In the genomic region with DNA sequence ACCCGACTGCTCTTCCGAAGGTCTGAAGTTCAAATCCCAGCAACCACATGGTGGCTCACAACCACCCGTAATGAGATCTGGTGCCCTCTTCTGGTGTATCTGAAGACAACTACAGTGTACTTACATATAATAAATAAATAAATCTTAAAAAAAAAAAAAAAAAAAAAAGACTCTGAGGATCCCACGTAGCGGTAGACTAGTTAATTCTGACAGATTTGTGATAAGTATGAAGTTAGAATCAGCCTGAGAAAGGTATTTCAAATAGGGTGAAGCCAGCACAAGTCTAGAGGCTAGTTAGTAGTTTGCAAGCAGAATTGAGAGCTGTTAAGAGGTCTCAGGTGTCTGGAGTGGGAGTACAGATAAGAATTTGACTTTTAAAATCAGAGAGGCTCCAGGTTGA, we compare ENCODE assay signal across 2 mouse cellular contexts.
A peak's percentile ranks its signal among the peaks of the same experiment; 100 is the strongest.
TF ChIP-seq lines count a peak whose summit lies in the region.

No protein-coding gene starts in this region.

TF ChIP-seq in ES-E14, 5 proteins besides CTCF, POLR2A, EP300 and RAD21:
- TF ChIP-seq ZNF384 (IDR thresholded peaks at IDR 0.05; ENCODE audit: low read depth, low read length) = peak; percentile 64

TF ChIP-seq in MEL, 35 proteins besides CTCF, POLR2A, EP300 and RAD21:
- peak; percentile 62 for TF ChIP-seq ZNF384 (IDR thresholded peaks at IDR 0.05; ENCODE audit: low read depth, low read length)
